Mouse (Mus musculus) liver, embryonic 14.5 days (tissue): ENCODE data around the gene Mcoln2.

Experiments
- CTCF ChIP-seq: IDR thresholded peaks from 2 replicates; pipeline ENCODE4 v1.5.1; 2016; ENCODE audit warnings: antibody characterized with exemption, low read depth, control low read depth
- EP300 ChIP-seq: IDR thresholded peaks from 2 replicates; pipeline ENCODE4 v1.6.1; 2016; ENCODE audit warnings: antibody characterized with exemption, low read depth

DNA sequence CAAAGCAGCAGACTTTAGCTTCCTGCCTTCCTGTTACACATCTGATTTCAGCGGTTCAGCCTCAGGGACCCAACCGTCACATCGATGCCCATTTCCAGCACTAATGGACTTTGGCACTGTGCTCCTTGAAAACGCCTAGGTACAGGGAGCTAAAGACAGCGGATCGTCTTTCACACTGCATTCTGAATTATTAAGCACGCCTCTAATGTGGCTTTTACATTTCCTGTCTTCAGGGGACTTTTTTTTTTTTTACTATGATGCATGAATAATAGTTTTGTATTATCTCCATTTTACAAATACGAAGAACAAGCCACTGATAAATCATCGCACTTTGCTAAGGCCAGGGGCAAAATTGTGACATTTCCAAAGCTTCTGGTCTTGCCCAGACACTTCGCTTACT lies 36.4 kb downstream of the Mcoln2 start:
- no peak for TF ChIP-seq CTCF
- no peak for TF ChIP-seq EP300
